Mouse (Mus musculus): ENCODE measurements around the gene Rabl3. TPM values are rescaled to one million over a fixed set of nuclear protein-coding genes. Genes with fewer than 3 reads are reported as not detected.

The Rabl3 gene
- 7.1 and 7.7 TPM in 2 replicates for polyA plus RNA-seq (2012; rRNA removed)

GRCm38 (mm10) chr16:37539611-37540580 lies at the start of gene Rabl3, which contains the start of gene Gtf2e1:
TSS of gene Rabl3 (plus strand) at chr16:37539885.
TSS of gene Gtf2e1 (minus strand) at chr16:37539789.
- DNase-seq (ENCODE audit: low spot score) = peak; percentile 84

- DNase-seq (ENCODE audit: low spot score) = no peak
Measured at GRCm38 (mm10) chr16:37495017-37495416, 44.7 kb upstream of the Rabl3 start.

- no peak for DNase-seq (ENCODE audit: low spot score)
Measured at GRCm38 (mm10) chr16:37498581-37498980, 41.1 kb upstream of the Rabl3 start.

GRCm38 (mm10) chr16:37504517-37504916 lies 35.2 kb upstream of the Rabl3 start:
- DNase-seq (ENCODE audit: low spot score) = no peak

- no peak for DNase-seq (ENCODE audit: low spot score)
Measured at GRCm38 (mm10) chr16:37506751-37507150, 32.9 kb upstream of the Rabl3 start.

- no peak for DNase-seq (ENCODE audit: low spot score)
Measured at GRCm38 (mm10) chr16:37511489-37511888, 28.2 kb upstream of the Rabl3 start.

- no peak for DNase-seq (ENCODE audit: low spot score)
Measured at GRCm38 (mm10) chr16:37514644-37515043, 25.0 kb upstream of the Rabl3 start.

- no peak for DNase-seq (ENCODE audit: low spot score)
Measured at GRCm38 (mm10) chr16:37516376-37516993, 23.2 kb upstream of the Rabl3 start.

GRCm38 (mm10) chr16:37517596-37518211 lies 22.0 kb upstream of the Rabl3 start:
- no peak for DNase-seq (ENCODE audit: low spot score)

- no peak for DNase-seq (ENCODE audit: low spot score)
Measured at GRCm38 (mm10) chr16:37518662-37519061, 21.0 kb upstream of the Rabl3 start.

- no peak for DNase-seq (ENCODE audit: low spot score)
Measured at GRCm38 (mm10) chr16:37519721-37520120, 20.0 kb upstream of the Rabl3 start.

- DNase-seq (ENCODE audit: low spot score) = no peak
Measured at GRCm38 (mm10) chr16:37520190-37521040, 19.3 kb upstream of the Rabl3 start.

GRCm38 (mm10) chr16:37522100-37522697 lies 17.5 kb upstream of the Rabl3 start:
- no peak for DNase-seq (ENCODE audit: low spot score)

GRCm38 (mm10) chr16:37525121-37525520 lies 14.6 kb upstream of the Rabl3 start:
- no peak for DNase-seq (ENCODE audit: low spot score)

- DNase-seq (ENCODE audit: low spot score) = no peak
Measured at GRCm38 (mm10) chr16:37526688-37527223, 12.9 kb upstream of the Rabl3 start.

- DNase-seq (ENCODE audit: low spot score) = no peak
Measured at GRCm38 (mm10) chr16:37530170-37530569, 9.5 kb upstream of the Rabl3 start.

GRCm38 (mm10) chr16:37532046-37532445 lies 7.6 kb upstream of the Rabl3 start:
- no peak for DNase-seq (ENCODE audit: low spot score)

- no peak for DNase-seq (ENCODE audit: low spot score)
Measured at GRCm38 (mm10) chr16:37533369-37534068, 6.2 kb upstream of the Rabl3 start.

- no peak for DNase-seq (ENCODE audit: low spot score)
Measured at GRCm38 (mm10) chr16:37539240-37539610, 460 bp upstream of the Rabl3 start.

- DNase-seq (ENCODE audit: low spot score) = no peak
Measured at GRCm38 (mm10) chr16:37540776-37541175, 1.1 kb downstream of the Rabl3 start.
